Mouse (Mus musculus) thymus, postnatal 36 days (tissue): ENCODE results near the gene Hdhd5.

ENCODE experiments used
- DNase-seq, 2 experiments: peaks; one replicate each; pipeline ENCODE4 v3.0.0; 2022; ENCODE audit warnings: mixed read lengths in 2 of 2

Gene Hdhd5

DNA sequence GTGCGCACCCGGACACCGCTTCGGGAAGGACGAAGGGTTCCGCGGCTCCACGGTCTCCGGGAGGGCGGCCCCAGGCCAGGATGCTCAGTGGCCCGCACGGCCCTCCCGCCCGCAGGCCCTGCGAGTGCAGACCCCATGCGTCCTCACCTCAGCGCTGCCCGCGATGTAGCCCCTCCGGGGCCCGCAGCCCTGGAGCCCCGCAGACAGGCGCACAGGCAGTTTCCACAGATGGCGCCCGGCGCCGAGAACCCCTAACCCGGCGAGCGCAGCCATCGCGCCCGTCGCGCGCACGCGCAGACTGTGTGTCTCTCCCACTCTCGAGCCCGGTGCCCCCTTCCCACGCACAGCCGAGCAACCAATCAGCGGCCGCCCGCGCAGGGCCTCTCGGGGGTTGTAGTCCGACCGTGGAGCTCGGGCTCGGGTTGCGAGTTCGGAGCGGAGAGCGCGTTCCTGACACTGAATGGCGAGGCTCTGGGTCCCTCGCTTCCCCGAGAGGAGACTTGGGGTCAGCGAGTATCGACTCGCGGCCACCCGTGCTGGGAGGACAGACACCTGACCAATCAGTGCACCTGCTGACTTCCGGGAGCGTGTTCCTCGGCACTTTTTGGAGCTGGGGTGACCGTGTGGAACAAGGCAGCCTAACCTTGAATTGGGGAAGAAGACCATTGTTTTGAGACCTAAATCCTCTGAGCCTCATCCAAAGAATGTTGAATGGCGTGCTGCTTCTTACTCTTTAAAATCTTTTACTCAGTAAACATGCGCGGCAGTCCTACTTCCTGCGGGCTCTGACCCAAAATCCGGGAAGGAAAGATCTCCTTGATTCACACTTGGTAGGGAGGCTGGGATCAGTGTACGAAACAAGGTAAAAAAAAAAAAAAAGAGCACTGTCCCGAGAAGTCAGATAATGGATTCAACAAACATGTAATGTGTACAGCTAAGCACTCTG, at the start of gene Hdhd5:
TSS of gene Hdhd5 (minus strand) at position 300 of the 946 bp plus-strand sequence.
- peak; percentile 95 for DNase-seq

DNA sequence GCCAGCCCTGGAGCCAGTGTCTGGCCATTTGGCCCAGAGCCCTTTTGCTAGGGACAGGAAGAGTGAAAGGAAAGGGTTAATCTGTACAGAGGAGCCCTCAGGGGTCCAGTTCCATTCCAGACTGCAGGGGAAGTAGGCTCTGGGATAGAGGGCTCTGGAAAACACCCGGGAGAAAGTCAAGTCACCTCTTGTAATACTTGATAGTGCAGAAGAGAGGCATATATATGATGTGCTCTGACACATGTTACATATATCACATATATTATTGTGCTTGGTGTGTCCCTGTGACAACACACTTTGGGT, 49.5 kb upstream of the Hdhd5 start:
- DNase-seq, result peak; percentile 28 to 40

DNA sequence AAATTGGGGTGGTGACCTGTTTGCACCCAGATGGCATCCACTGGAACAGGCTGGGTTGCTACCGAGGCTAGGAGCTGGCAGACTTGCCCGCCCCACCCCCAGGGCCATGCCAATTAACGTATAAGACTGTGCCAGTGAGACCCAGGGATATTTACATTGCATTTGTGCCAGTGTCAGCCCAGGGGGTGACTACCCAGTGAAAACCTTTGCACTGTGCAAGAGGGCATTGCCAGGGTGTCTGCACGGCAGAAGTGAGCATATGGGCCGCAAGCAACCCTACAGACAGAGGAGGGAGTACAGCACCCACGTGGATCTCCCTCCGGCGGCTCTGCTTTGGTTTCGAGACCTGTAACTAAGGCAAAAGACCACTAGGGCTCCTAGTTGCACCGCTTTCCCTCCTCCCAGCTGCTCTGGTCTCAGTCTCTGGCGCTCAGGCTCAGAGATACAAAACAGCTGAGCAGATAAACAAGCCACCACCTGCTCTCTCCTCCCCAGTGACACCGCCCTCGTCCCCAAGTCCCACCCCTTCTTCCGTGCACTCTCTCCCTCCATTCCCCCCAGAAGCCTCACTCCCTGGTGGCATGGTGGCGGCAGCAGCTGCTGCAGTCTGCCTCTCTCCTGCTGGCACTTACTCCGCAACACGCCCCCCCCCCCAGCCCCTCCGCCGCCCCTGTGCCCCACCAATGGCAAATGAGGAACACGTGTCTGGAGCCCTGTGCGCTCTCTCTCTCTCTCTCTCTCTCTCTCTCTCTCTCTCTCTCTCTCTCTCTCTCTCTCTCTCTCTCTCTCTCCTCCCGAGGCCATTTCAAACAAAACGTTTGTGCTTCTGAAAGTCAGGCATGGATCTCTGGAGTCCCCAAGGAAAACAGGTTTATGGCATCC, 49.0 kb upstream of the Hdhd5 start:
- peak; percentile 84 to 94 for DNase-seq

DNA sequence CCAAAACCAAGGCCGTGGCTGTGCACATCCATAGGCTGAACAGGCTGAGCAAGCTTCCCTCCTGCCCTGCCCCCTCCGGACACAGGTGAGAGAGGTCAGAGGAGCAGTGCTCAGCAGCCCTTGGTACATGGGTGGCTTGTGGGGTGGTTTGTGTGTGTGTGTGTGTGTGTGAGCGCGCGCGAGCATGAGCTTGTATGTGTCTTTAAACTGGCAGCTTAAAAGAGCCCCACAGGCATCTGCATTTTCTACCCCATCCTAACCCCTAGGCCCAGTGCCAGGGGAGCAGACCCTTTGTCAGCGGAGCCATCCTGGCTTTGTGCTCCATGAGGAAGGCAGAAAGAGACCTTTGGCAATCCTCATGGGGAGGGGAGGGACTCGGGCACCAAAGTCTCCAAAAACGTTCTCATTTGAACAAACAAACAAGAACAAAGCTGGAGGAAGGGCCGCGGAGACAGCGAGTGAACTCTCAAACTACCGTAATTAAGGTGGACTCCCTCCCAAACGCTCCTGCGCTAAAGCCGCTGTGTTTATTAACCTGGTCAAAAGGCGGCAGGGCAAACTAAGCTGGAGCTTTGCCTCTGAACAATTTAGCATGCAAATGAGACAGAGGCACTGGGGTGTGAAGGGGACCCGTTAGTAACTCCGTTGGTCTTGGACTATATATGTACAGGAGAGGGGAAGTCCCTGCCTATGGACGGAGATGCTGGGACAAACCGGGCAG, 48.2 kb upstream of the Hdhd5 start:
- DNase-seq, result peak; percentile 52 to 61

DNA sequence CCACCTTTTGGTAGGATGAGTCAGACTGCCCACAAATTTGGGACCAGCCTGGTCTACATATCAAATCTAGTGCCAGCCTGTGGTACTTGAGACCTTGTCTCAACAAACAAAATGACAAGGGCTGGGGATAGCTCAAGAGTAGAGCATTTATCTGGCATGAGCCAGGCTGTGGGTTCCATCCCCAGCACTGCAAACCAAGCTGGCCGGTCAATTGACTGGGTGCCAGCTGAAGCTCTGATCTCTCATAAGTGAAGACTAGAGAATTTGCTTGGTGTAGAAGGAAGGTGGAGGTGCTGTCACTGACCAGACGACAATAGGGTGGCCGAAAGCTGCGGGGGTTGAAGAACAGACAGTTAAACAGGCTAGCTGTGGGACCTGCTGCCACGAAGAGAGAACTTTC, 47.4 kb upstream of the Hdhd5 start:
- no peak for DNase-seq

DNA sequence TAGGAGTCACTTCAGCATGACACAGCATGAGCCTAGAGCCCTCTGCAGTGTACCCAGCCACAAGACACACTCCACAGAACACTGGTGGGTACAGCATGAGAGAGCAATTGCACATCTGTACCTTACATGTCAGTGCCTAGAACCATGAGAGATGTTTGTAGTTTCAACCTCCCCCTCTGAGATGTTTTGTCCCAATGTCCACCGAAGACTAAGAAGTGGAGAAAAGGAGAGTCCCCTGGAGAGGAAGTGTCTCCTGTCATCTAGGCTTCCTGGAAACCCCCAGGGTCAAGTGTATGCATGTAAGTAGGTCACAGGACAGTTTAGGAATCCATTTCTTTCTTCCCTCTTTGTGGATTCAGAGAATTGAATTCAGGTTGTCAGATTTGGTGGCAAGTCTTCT, 41.3 kb upstream of the Hdhd5 start:
- DNase-seq, result no peak

DNA sequence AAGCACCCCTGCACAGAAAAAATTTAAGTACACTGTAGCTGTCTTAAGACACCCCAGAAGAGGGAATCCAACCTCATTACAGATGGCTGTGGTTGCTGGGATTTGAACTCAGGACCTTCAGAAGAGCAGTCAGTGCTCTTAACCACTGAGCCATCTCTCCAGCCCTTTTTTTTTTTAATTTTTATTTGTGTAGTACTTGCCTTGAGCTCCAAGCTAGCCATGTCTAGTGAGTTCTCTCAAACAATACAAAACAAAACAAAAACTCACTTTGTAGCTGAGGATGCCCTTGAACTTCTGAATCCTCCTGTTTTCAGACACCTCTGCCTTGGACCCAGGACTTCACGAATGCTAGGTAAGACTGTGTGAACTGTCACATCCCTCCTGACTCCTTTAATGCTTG, 37.1 kb upstream of the Hdhd5 start:
- DNase-seq, result no peak

DNA sequence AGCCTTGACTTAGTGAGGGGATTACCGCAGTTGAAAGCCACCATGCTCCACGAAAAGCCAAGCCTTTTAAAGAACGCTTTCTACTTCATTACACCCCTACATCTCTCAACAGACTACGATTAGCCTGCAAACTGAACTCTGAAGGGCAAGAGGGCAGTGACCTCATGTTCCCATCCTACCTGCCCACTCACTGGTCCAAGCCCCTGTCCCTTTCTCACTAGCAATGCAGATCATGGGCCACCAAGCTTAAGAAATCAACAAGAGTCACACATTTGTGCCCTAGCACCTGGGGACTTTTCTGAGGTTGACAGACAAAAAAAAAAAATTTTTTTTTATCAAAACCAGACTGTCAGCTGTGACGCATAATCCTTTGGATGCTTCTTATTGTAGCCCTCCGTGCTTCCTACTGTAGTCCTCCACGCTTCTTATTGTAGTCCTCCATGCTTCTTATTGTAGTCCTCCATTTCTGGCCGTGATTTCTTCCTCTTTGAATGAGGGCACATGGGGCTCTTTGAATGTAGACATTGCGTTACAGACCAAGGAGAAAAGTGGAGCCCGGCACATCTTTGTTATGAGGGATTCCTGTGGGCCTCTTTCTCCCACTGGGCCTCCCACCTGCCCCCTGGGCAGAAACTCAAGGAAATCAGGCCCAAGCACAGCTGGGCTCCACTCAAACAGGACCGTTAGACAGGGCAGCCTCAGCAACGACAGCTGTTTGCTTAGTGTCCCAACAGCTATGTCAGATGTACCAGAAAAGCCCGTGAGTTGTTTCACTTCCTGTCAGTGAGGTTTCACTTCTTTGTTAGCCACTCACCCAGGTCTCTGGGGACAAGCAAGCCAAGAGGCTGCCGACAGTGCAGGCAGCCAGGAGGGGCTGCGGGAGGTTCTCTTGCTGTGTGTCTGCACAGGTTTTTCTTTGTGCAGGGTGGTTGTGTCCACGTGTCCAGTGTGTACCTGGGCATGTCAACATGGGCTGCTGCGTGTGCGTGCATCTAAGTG, 36.1 kb upstream of the Hdhd5 start:
- DNase-seq, result peak; percentile 68 to 71

DNA sequence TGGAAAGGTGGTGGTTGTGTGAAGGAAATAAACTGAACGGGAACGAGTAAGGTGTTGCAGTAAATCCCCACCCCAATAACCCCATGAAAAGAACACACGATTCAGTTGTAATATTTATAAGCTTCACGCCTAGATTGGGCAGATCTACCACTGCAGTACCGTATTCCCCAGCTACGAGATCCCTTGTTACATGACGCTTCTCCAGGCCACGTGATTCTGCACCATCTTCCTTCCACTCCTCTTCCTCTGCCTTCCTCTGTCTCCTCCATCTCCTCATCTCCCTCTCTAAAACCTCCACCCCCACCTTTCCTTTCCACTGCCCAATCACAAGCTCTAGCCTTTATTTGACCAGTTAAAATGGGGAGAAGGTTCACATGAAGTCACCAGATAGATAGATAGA, 25.5 kb upstream of the Hdhd5 start:
- DNase-seq, result no peak

DNA sequence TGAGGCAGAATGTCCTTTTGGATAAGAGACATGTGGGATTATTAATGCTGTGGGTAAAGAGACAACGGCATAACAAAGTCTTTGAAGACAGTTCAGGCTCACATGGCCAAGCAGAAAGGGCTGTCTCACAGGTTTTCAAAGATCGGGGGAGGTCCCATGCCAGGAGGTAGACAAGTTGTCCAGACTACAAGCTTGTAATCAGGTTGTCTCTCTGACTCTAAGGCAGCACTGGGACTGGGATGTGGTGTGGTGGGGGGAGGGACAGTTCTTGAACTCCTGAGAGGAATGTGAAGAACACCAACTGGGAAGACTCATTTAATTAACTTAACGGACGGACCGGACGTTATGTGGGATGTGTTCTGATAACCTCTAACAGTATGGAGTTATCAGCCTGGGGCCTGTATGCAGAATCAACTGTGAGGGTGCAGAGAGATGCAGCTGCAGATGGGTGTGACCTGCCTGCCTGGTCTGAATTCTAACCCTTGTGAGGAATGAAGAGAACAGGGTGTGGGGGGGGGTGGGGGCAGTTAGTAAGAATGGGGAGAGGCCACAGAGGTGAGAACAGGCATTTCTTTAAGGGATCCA, 25.0 kb upstream of the Hdhd5 start:
- DNase-seq, result no peak

DNA sequence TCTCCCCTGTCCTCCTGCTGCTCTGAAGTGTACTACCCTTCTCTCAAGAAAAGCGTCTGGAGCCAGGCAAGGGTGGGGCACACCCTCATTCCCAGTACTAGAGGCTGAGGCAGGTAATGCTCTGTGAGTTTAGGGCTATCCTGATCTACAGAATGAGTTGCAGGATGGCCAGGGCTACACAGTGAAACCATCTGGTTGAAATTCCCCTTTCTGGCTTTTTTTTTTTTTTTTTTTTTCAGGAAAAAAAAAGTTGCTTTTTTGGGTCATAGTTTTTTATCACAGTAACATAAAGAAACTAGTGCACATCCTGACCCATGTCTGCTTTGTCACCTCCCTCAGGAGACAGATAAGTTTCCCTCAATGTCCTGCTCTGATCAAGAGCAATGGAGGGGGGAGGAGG, 24.0 kb upstream of the Hdhd5 start:
- no peak for DNase-seq

DNA sequence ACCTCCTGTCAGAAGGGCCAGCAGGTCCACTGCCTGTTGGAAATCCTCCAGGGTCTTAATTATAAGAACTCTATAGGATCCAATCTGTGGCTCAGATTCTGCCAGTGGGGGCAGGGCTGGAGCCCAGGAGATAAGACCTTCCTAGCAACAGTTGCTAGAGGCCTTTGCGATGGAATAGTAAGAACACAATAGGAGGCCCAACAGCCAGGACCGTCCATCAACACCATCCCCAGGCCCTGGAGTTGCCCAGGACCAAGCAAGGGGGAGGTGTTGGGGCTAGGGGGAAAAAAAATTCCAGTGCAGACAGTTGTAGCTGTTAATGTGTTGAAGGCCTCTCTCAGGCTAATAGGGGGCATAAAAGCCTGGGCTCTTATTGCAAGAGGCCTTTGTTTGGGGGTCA, 19.1 kb upstream of the Hdhd5 start:
- DNase-seq, result no peak

DNA sequence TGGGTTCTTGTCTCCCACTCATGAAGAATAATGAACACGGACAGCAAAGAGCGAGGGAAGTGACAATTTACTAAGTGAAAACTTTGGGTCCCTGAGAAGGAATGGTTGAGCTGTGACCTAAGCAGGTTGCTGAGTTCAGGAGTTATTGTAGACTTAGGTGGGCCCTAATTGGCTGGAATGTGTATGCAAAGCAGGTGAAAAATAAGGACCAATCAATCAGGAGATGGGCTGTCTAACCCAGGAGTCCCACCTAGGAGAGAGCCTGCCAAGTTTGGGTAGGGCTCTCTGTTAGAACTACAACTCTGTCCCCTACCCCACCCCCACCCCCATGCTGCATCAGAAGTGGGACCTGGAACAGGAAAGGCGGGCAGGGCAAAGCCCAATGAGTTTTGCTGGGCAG, 17.5 kb upstream of the Hdhd5 start:
- no peak for DNase-seq

DNA sequence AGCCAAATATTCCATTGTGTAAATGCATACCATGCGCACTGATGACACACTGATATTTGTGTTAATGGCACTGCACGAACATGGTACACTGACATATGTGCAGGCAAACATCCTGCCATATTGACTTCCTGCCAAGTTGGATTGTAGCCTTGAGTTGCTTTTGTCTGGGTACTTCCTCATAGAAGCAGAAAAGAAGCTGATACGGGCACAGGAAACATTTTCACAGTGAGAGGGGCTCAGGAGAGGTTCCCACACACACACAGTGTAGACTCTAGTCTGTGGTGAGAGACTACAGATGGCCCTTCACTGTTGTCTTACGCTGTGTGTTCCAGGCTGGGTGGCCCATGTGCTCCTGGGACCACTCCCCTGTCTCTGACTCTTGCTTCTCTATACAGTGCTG, 15.9 kb upstream of the Hdhd5 start:
- DNase-seq, result no peak

DNA sequence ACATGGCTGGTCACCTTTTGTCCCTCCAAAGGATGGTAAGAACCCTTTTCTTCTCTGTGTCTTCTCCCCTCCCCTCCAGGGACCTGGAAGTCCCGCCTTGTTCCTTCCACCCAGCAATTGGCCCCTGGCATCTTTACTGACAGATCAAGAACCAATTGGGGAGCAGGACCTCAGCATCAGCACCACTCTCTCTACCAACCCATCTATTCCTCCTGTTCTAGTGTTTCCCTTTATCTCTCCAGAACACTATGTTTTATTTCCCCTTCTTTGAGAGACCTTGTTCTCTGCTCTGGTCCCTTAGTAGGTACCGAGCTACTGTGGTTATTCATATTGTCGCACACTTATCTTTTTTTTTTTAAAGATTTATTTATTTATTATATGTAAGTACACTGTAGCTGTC, 15.2 kb upstream of the Hdhd5 start:
- DNase-seq, result no peak

DNA sequence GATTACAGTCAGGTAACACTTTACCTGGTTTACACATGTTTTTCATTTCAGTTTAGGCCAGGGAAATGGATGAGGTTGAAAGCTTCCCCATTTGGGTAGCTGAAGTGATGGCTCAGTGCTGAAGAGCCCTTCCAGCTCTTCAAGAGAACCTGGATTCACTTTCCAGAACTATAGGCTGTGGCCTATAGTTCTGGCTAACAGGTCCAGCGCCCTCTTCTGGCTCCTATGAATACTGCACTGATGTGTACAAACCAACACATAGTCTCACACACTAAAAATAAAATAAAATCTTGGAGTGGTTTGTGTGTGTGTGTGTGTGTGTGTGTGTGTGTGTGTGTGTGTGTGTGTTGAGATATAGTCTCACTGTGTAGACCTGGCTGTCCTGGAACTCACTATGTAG, 10.9 kb upstream of the Hdhd5 start:
- DNase-seq, result no peak

DNA sequence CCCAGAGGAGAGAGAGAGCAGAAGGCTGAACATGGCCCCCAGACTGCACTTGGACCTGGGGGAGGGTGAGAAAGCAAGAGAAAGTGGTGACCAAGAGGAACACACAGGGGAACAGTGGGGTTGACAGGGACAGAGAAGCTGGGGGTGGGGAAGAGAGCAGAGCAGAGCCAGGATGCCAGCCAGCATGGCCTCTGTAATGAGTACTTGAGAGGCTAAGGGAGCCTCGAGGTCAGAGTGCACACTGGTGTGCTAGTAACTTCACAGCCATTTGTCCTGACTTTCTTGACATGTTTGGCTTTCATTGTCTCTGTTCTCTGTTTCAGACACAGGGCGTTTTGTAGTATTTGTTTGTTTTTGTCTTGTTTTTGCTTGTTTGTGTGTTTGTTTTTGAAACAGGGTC, 10.3 kb upstream of the Hdhd5 start:
- DNase-seq, result no peak

DNA sequence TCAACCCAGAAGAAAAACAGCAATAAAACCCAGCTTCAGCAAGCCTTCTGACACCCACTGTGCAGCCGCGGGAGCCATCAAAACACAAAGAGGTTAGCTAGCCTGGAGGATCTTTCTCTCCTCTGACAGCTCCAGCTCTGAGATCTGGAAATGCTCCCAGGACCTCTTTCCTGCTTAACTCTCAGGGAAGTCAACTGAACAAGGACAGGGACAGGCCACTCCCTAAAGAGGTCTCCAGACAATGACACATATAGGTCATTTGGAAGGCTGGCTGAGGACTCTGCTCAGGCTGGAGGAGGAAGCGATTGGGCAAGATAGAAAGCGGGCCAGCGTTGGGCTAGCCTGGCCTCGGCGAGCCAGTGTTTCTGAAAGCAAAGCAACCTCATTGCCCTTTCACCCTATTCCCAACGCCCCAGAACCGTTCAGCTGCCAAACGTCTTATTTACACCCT, 8.7 kb upstream of the Hdhd5 start:
- no peak for DNase-seq

DNA sequence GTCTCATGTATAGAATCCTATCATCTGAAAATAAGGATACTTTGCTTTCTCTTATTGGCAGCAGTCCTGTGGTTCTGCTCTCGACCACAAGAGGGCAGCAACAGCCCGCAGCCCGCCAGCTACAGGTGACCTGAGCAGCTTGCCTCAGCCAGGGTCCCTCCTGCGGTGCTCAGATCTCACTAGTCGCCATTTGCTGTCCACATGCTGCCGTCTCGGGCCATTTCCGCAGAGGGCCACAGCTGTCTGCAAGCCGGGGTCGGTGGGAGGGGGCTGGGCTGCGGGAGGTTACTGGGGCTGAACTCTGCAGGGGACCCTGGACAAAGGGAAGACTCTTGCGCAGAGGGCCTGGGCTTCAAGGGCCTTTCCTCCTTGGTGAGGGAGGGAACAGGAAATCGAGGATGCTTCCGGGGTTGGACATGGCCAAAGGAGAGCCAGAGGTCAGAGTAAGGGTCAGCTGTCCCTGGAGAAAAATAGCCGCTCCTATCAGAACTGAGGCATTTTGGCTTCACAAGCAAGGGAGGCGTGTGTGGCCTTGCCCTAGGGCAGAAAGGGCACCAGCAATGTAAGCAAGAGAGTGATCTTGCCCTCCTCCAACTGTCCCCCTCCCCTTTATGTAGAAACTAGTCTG, 8.1 kb upstream of the Hdhd5 start:
- DNase-seq, result peak; percentile 70 to 73

DNA sequence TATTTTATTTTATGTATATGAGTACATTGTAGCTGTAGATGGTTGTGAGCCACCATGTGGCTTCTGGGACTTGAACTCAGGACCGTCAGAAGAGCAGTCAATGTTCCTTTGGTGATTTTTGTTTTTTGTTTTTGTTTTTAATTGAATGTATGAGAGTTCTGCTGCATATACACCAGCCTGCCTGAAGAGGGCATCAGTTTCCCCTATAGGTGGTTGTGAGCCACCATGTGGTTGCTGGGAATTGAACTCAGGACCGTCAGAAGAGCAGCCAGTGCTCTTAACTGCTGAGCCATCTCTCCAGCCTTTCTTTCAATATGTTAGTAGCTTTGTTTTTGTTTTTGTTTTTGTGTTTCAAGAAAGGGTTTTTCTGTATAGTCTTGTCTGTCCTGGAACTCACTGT, 5.2 kb upstream of the Hdhd5 start:
- no peak for DNase-seq

DNA sequence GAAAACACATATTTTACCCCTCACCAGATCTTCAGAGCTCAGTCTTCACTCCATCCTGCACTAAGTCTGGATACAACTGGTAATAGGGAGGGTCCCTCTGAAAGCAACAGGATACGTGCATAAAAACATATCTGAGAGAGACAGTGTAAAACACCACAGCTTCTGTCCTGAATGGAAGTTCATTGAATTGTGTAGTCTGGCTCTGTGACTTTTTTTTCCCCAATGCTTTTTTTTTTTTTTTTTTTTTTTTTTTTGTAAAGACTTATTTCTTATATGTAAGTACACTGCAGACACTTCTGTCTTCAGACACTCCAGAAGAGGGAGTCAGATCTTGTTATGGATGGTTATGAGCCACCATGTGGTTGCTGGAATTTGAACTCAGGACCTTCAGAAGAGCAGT, 1.5 kb upstream of the Hdhd5 start:
- DNase-seq, result no peak
